Comparison of ENCODE assay signal across 25 mouse cellular contexts in the genomic region with DNA sequence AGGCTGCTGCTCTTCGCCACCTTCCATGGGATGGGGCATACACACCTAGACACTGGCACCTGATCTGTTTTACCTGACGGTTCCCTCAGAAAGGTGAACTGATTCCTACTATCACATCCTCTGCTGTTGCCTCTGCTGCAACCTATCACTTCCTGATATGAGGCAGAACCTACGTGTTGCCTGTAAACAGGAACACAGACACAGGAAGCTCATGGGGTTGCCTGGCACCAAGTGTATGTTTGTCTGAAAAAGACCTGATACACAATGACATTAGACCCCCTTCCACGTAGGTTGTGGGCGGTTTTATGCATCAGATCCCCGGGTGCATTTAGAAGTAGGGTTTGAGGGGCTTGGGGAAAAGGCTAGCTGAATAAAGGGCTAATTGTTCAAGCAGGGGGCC.
DNase-seq lines count a peak whose midpoint lies in the region; ATAC-seq lines count a peak whose summit lies in the region.
"Had no signal": no experiment of that assay in that cellular context is flagged by ENCODE, and none has a peak within 500 bp of the region (broad histone marks: within the 10 kb centered on the region; RNA-seq: fewer than 3 reads in every experiment).

No protein-coding gene starts in this region.

- peak; percentile 65 for ATAC-seq in common myeloid progenitor, adult 5-6 weeks (replicated peaks; ENCODE audit: low read depth, poor library complexity, severe bottlenecking)
- ATAC-seq in megakaryocyte progenitor cell, adult 5-6 weeks (replicated peaks; ENCODE audit: poor library complexity) = peak; percentile 61
- no peak for ATAC-seq in midbrain, embryonic 11.5 days (ENCODE audit: low FRiP score)
- ATAC-seq: forebrain, embryonic 16.5 days had no signal

- H3K27me3 ChIP-seq in midbrain, embryonic 11.5 days (ENCODE audit: control insufficient read depth, insufficient read depth, low read length) = 0 out of 2 replicates have a peak, but pooled peaks cover 1% of the 10 kb centered on the region
- H3K27me3 ChIP-seq: heart, embryonic 12.5 days; hindbrain, embryonic 12.5 days; neural tube, embryonic 13.5 days; stomach, embryonic 15.5 days had no signal

- DNase-seq in lung, postnatal 14 days = peak; percentile 2
- no peak for DNase-seq in lung, postnatal 10 days
- peak; percentile 81 for DNase-seq in CD4-positive, CD25-positive, alpha-beta regulatory T cell, adult 2 months (ENCODE audit: low read depth, low spot score)
- no peak for DNase-seq in left cerebral cortex, adult 8-10 months (ENCODE audit: low spot score in 2 of 2)
- no peak for DNase-seq in midbrain, embryonic 11.5 days (ENCODE audit: low spot score, missing footprints)
- no peak for DNase-seq in c-Kit-positive CD71-positive TER-119-positive erythroid progenitor cells, embryonic 14.5 days (ENCODE audit: low spot score)
- DNase-seq: adrenal gland, postnatal 10 days; cerebellum, adult 9-11 months; gastrocnemius, postnatal 14 days; heart, adult 18-20 months; heart, postnatal 10 days; kidney, adult 18-20 months; layer of hippocampus, adult 9-11 months; liver; midbrain, embryonic 14.5 days; right cerebral cortex, adult 18-20 months had no signal

- WGBS in midbrain, embryonic 11.5 days = 68% methylated on average over 6 of the region's 6 CpGs

- no peaks in the 10 kb centered on the region for H3K9me3 ChIP-seq in midbrain, embryonic 11.5 days (ENCODE audit: control insufficient read depth, low read length)
- H3K9me3 ChIP-seq: embryonic facial prominence, embryonic 10.5 days; heart, embryonic 12.5 days; hindbrain, embryonic 12.5 days; limb, embryonic 10.5 days; neural tube, embryonic 13.5 days; stomach, embryonic 15.5 days had no signal

- no peaks in the 10 kb centered on the region for H3K4me1 ChIP-seq in midbrain, embryonic 11.5 days (ENCODE audit: control insufficient read depth, insufficient read depth, low read length)
- H3K4me1 ChIP-seq: heart, embryonic 12.5 days; hindbrain, embryonic 12.5 days; limb, embryonic 10.5 days; neural tube, embryonic 13.5 days; stomach, embryonic 15.5 days had no signal

- no peaks in the 10 kb centered on the region for H3K36me3 ChIP-seq in midbrain, embryonic 11.5 days (ENCODE audit: control insufficient read depth, insufficient read depth, low read length)
- H3K36me3 ChIP-seq: embryonic facial prominence, embryonic 10.5 days; heart, embryonic 12.5 days; hindbrain, embryonic 12.5 days; limb, embryonic 10.5 days; neural tube, embryonic 13.5 days; stomach, embryonic 15.5 days had no signal

- no peak overlapping the region for H3K9ac ChIP-seq in midbrain, embryonic 11.5 days (ENCODE audit: low read length)
- H3K9ac ChIP-seq: heart, embryonic 12.5 days; hindbrain, embryonic 12.5 days; neural tube, embryonic 13.5 days; stomach, embryonic 15.5 days had no signal

- H3K27ac ChIP-seq in midbrain, embryonic 11.5 days (ENCODE audit: low read depth, low read length) = no peak overlapping the region
- H3K27ac ChIP-seq: embryonic facial prominence, embryonic 10.5 days; hindbrain, embryonic 12.5 days; limb, embryonic 10.5 days; neural tube, embryonic 13.5 days; stomach, embryonic 15.5 days had no signal

- H3K4me2 ChIP-seq in midbrain, embryonic 11.5 days = no peak overlapping the region
- H3K4me2 ChIP-seq: heart, embryonic 12.5 days; hindbrain, embryonic 12.5 days; neural tube, embryonic 13.5 days; stomach, embryonic 15.5 days had no signal

- H3K4me3 ChIP-seq in midbrain, embryonic 11.5 days (ENCODE audit: low read depth, low read length) = no peak overlapping the region
- H3K4me3 ChIP-seq: embryonic facial prominence, embryonic 10.5 days; heart, embryonic 12.5 days; hindbrain, embryonic 12.5 days; limb, embryonic 10.5 days; neural tube, embryonic 13.5 days; stomach, embryonic 15.5 days had no signal

Comparison
In these comparisons a context has a peak if more than half of its experiments do, and no peak if none do; other contexts are left out.
1. DNase-seq: peak in lung, postnatal 14 days (single experiment) and CD4-positive, CD25-positive, alpha-beta regulatory T cell, adult 2 months (single experiment); none in lung, postnatal 10 days (single experiment), left cerebral cortex, adult 8-10 months (0 of 2), midbrain, embryonic 11.5 days (single experiment) and c-Kit-positive CD71-positive TER-119-positive erythroid progenitor cells, embryonic 14.5 days (single experiment).